Mouse (Mus musculus) spleen, postnatal 36 days (tissue): ENCODE results near the gene C1qb.
A peak's percentile ranks its signal among the peaks of the same experiment; 100 is the strongest.

Source experiments
- DNase-seq, 2 experiments: peaks; one replicate each; pipeline ENCODE4 v3.0.0; 2022; ENCODE audit warnings: low spot score in 2 of 2, mixed read lengths in 1 of 2

C1qb gene

DNA sequence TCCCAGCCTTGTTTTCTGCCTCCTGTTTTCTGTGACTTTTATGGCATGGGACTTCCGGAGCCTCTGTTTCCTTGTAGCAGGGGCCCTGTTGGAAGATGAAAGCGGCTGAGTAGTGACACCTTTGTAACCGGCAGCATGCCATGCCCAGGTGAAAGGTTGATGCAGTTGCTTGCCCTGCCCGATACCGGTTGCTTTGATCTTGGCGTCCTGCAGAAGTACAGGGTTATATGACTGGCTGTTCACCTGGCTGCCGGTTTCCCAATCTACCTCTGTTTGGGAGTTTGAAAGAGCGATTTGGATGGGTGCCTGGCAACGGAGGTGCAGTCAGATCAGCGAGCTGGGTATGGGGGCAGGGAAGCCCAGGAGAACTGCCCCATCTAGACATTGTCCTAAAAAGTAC, 43.2 kb downstream of the C1qb start:
- no peak for DNase-seq

GRCm38 (mm10) chr4:136842033-136842432, 44.0 kb downstream of the C1qb start:
- DNase-seq, result no peak

GRCm38 (mm10) chr4:136841056-136841455, 44.9 kb downstream of the C1qb start:
- peak; percentile 18 to 34 for DNase-seq

DNA sequence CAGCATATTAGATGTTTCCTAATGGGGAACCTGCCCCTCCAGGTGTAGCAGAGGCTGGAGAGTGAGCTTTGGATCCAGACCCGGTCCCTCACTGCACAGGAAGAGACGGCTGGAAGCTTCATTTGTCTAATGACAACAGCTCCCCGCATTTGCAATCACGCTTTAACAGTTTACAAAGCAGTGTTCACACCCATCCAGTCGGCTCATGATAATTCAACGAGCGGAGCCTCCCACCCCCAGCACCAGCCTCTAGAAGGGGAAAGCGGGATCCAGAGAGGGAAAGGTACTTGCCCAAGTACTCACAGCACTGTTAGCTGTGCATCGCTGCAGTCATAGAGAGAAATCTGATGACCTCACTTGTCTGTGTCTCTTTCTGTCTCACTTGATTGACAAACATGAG, 47.5 kb downstream of the C1qb start:
- DNase-seq, result no peak

DNA sequence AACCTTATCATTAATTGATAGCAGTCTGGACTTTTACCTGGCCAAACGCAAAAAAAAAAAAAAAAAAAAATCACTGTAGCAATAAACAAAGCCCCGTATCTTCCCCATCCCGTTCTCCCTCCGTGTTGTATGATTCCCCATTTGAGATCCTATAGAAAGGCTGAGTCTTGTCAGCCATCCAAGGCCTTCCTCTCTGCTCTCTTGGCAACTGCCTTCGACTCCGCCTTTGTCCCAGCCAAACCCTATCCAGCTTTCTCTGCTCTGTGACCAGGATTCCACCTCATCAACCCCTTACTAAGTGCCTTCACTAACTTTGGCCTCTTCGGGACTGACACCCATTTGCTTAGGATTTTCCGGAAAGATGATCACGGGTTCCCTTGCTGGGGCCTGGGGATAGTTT, 48.0 kb downstream of the C1qb start:
- DNase-seq, result no peak

DNA sequence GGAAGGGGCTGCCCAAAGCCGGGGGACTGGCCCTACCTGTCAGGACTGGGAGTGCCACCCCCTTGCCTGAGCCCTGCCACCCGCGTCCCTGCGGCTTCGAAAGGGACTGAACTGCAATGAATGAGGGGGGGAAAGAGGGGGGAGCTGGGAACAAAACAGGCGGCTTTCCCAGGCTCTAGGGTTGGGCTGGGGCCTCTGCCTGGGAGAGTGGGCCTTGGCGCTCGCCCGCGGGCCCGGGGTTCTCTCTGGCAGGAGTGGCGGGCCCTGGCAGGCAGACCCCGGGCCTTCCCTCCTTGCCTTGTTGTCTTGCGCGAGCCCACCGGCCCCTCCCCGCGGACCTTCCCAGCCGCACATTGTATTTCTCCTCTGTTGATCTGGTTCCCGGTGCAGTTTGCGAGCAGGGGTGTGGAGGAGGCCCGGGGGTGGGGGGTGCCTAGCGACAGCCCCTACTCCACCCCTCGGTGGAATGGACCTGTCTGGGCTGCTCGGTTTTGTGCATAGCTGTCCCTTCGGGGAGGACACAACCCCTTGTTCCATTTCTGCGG, 49.5 kb downstream of the C1qb start:
- no peak for DNase-seq

- peak; percentile 11 to 26 for DNase-seq
Observed at GRCm38 (mm10) chr4:136835621-136836386, 50.2 kb downstream of the C1qb start, which contains the start of gene Ephb2. Ephb2 (minus strand) TSS chr4:136835988.

DNA sequence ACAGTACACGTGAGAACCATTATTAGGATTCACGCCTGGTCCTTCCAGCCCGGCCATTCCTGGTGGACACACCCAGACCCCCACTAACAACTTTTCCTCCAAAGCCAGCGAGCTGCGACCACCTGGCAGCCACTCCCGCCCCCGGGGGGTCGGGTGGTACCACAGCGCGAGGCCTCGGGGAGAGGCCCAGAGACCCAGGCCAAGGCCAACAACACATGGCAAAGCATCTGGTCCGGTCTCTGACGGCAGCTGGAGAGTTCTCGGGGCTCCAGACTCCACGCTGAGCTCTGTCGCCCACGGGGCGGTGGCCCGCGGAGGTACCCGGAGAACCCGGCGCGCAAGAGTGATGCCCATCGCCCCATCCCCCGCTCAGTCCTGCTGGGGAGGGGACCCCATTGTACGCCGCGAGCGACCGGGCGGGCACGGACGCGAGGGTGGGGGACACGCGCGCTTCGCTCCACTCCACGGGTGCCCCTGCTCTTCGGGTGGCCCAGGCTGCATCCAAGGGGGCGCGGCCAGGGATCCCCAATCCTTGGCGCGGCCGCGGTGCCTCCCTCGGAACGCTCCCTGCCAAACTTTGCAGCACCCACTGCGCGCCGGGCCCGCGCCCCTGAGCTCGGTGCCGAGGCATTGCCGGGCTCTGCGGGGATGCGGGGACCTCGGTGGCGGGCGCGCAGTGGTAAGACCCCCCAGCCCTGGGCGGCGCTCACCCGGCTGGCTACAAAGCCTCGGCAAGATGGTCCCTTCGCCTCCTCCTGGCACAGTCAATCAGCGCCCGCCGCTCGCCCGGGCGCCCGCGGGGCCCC, 51.0 kb downstream of the C1qb start:
- DNase-seq, result no peak

DNA sequence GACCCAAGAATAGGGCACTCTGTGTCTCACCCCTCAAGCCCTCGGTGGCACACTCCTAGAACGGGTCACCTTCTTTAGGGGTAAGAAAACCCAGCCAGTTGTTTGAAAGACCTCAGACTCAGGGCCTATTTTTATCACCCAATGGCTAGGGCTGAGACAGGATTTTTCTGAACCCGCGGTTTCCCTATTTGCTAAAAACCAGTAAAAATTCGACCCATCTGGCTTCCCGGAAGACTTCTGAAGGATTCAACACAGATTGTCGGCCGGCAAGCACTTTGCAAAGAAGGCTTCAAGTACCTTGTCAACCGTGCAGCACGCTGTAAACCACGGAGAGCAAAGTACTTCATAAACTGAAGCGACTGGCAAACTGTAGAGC, 51.6 kb downstream of the C1qb start:
- no peak for DNase-seq

- no peak for DNase-seq
Observed at GRCm38 (mm10) chr4:136833619-136834351, 52.2 kb downstream of the C1qb start.

- no peak for DNase-seq
Observed at GRCm38 (mm10) chr4:136832559-136833232, 53.3 kb downstream of the C1qb start.

DNA sequence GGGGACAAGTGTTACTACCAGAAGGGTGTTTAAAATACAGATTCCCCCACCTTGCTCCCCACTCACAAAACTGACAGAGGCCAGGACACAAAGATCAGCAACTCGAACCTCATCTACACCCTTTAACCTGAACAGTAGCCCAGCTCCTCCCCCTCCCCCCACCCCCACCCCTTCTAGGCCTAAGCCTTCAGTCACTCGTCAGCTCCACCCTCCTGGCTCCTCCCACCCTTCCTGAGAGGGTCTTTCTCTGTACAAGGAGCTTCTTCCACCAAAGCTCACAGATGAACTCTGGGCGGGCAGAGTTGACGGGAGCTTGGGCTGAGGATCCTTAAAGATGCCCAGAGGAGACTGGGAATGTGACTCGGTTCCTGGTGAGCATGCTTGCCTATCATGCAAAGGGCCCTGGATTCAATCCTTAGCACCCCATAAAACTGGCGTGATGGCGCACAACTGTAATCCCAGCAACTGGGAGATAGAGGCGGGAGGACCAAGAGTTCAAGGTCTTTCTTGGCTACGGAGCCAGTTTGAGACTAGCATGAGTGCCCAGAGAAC, 55.6 kb downstream of the C1qb start:
- DNase-seq, result no peak
